ENCODE assay signal across 7 mouse cellular contexts in genomic region chr7:12998851-12999250, GRCm38 (mm10). TPM values are rescaled to one million over a fixed set of nuclear protein-coding genes. Genes with fewer than 3 reads are reported as not detected.
DNase-seq lines count a peak whose midpoint lies in the region; ATAC-seq lines count a peak whose summit lies in the region.

Trim28 (plus strand) TSS chr7:12999114.

- no peaks in the 10 kb centered on the region for H3K9me3 ChIP-seq in forebrain, embryonic 11.5 days (ENCODE audit: control insufficient read depth, low read length)
- no peaks in the 10 kb centered on the region for H3K9me3 ChIP-seq in liver, embryonic 11.5 days (ENCODE audit: control insufficient read depth, low read length)
- no peaks in the 10 kb centered on the region for H3K9me3 ChIP-seq in stomach, embryonic 16.5 days (replicated peaks; ENCODE audit: control insufficient read depth, low read length)

- no peak within 1 kb of the TSS for H3K4me2 ChIP-seq in forebrain, embryonic 11.5 days (ENCODE audit: low read depth, low read length, severe bottlenecking)
- no peak within 1 kb of the TSS for H3K4me2 ChIP-seq in liver, embryonic 11.5 days
- H3K4me2 ChIP-seq in stomach, embryonic 16.5 days (ENCODE audit: low read depth, low read length): no peak within 1 kb of the TSS

- no peak within 1 kb of the TSS for H3K9ac ChIP-seq in forebrain, embryonic 11.5 days (ENCODE audit: low read length)
- no peak within 1 kb of the TSS for H3K9ac ChIP-seq in liver, embryonic 11.5 days (ENCODE audit: low read depth, low read length)
- H3K9ac ChIP-seq in stomach, embryonic 16.5 days (ENCODE audit: low read length): no peak within 1 kb of the TSS

- no peak within 1 kb of the TSS for H3K4me3 ChIP-seq in forebrain, embryonic 11.5 days (ENCODE audit: low read depth, low read length)
- H3K4me3 ChIP-seq in liver, embryonic 11.5 days (ENCODE audit: low read depth, low read length): no peak within 1 kb of the TSS
- H3K4me3 ChIP-seq in stomach, embryonic 16.5 days (replicated peaks; ENCODE audit: low read length): no peak within 1 kb of the TSS

- 89% methylated on average over 3 of the region's 3 CpGs for WGBS in forebrain, embryonic 11.5 days
- 84% methylated on average over 3 of the region's 3 CpGs for WGBS in liver, embryonic 11.5 days
- 74% methylated on average over 3 of the region's 3 CpGs for WGBS in stomach, embryonic 16.5 days

- no peaks in the 10 kb centered on the region for H3K4me1 ChIP-seq in forebrain, embryonic 11.5 days (replicated peaks; ENCODE audit: control insufficient read depth, insufficient read depth, low read length)
- H3K4me1 ChIP-seq in liver, embryonic 11.5 days (replicated peaks; ENCODE audit: control insufficient read depth, insufficient read depth, low read length): no peaks in the 10 kb centered on the region
- no peaks in the 10 kb centered on the region for H3K4me1 ChIP-seq in stomach, embryonic 16.5 days (ENCODE audit: control insufficient read depth, insufficient read depth, low read length)

- no peaks in the 10 kb centered on the region for H3K36me3 ChIP-seq in forebrain, embryonic 11.5 days (ENCODE audit: control insufficient read depth, insufficient read depth, low read length)
- H3K36me3 ChIP-seq in liver, embryonic 11.5 days (ENCODE audit: control insufficient read depth, insufficient read depth, low read length): no peaks in the 10 kb centered on the region
- H3K36me3 ChIP-seq in stomach, embryonic 16.5 days (ENCODE audit: control insufficient read depth, insufficient read depth, low read length): no peaks in the 10 kb centered on the region

- no peak for ATAC-seq in forebrain, embryonic 11.5 days (replicated peaks; ENCODE audit: low FRiP score)
- no peak for ATAC-seq in hematopoietic stem cell, adult 5-6 weeks (replicated peaks in 1 of 2; ENCODE audit: insufficient read depth in 1 of 2, low FRiP score in 2 of 2, low TSS enrichment in 1 of 2, low read depth in 1 of 2, poor library complexity in 2 of 2, severe bottlenecking in 2 of 2)
- no peak for ATAC-seq in liver, embryonic 11.5 days (replicated peaks; ENCODE audit: low FRiP score)
- ATAC-seq in stomach, embryonic 16.5 days (ENCODE audit: insufficient read depth, low FRiP score): no peak

- no peaks in the 10 kb centered on the region for H3K27me3 ChIP-seq in forebrain, embryonic 11.5 days (ENCODE audit: control insufficient read depth, insufficient read depth, low read length)
- H3K27me3 ChIP-seq in liver, embryonic 11.5 days (replicated peaks; ENCODE audit: control insufficient read depth, insufficient read depth, low read length): no peaks in the 10 kb centered on the region
- H3K27me3 ChIP-seq in stomach, embryonic 16.5 days (ENCODE audit: control insufficient read depth, insufficient read depth, low read length): no peaks in the 10 kb centered on the region

- no peak for DNase-seq in urinary bladder, adult 2 months (ENCODE audit: low spot score)
- DNase-seq in urinary bladder, postnatal 25 days (ENCODE audit: low spot score): no peak
- DNase-seq in forebrain, embryonic 11.5 days (ENCODE audit: low spot score): no peak
- DNase-seq in liver, embryonic 11.5 days (ENCODE audit: low spot score): no peak
- DNase-seq in right cerebral cortex, postnatal 25 days: no peak

- no peak within 1 kb of the TSS for H3K27ac ChIP-seq in forebrain, embryonic 11.5 days (ENCODE audit: low read depth, low read length)
- no peak within 1 kb of the TSS for H3K27ac ChIP-seq in liver, embryonic 11.5 days (ENCODE audit: low read depth, low read length)
- H3K27ac ChIP-seq in stomach, embryonic 16.5 days (ENCODE audit: low read length): no peak within 1 kb of the TSS

RNA-seq across cellular contexts. Expression of gene Trim28, which starts in this region (rescaled TPM):
- polyA plus RNA-seq in urinary bladder, adult 2 months (2012; rRNA removed): 186 and 190 TPM in 2 replicates
- polyA plus RNA-seq in forebrain, embryonic 11.5 days (2014; fragmentation: Nextera tagmentation; extraction: Ambion mirVana): 507 and 586 TPM in 2 replicates
- total RNA-seq in hematopoietic stem cell, adult 5-6 weeks (2017): 478 and 595 TPM in 2 replicates
- 339 and 346 TPM in 2 replicates for polyA plus RNA-seq in liver, embryonic 11.5 days (2014; fragmentation: Nextera tagmentation; extraction: Ambion mirVana)
- polyA plus RNA-seq in stomach, embryonic 16.5 days (2015; fragmentation: Nextera tagmentation; extraction: Ambion mirVana): 122 and 130 TPM in 2 replicates
